Mouse (Mus musculus) midbrain, postnatal 0 days (tissue): ENCODE data around the gene Wscd2. TPM values are rescaled to one million over a fixed set of nuclear protein-coding genes. Genes with fewer than 3 reads are reported as not detected.
A peak's percentile ranks its signal among the peaks of the same experiment; 100 is the strongest.

Experiments
- ATAC-seq: fragments of 200-750 bp; cut with Nextera tagmentation; 2 replicates; pipeline ENCODE4 v1.8.0; 2017; ENCODE audit warnings: moderate number of reproducible peaks, mild to moderate bottlenecking, moderate TSS enrichment, moderate library complexity; ENCODE audit not compliant: low FRiP score
- DNase-seq: peaks from one replicate; pipeline ENCODE4 v3.0.0-alpha.2; 2015; ENCODE audit warnings: low spot score
- H3K27ac ChIP-seq: fragments of 300-500 bp; sonication (generic); 2 replicates; pipeline ENCODE4 v1.5.1; 2014; ENCODE audit warnings: low read depth, mild to moderate bottlenecking, low read length, mixed read lengths
- H3K27me3 ChIP-seq: fragments of 300-500 bp; sonication (generic); 2 replicates; pipeline ENCODE4 v1.6.1; 2014; ENCODE audit warnings: low read length, control low read depth, mixed read lengths; ENCODE audit not compliant: insufficient read depth
- H3K36me3 ChIP-seq: fragments of 300-500 bp; sonication (generic); 2 replicates; pipeline ENCODE4 v1.6.1; 2014; ENCODE audit warnings: low read length, control low read depth, mixed read lengths; ENCODE audit not compliant: insufficient read depth
- H3K4me1 ChIP-seq: fragments of 300-500 bp; sonication (generic); 2 replicates; pipeline ENCODE4 v1.6.1; 2014; ENCODE audit warnings: mild to moderate bottlenecking, control low read depth, antibody characterized with exemption, low read length, mixed read lengths; ENCODE audit not compliant: insufficient read depth
- H3K4me2 ChIP-seq: fragments of 300-500 bp; sonication (generic); 2 replicates; pipeline ENCODE4 v1.6.1; 2014; ENCODE audit warnings: low read depth, mild to moderate bottlenecking, low read length, mixed read lengths; ENCODE audit not compliant: poor library complexity, severe bottlenecking
- H3K4me3 ChIP-seq: fragments of 300-500 bp; sonication (generic); 2 replicates; pipeline ENCODE4 v1.5.1; 2014; ENCODE audit warnings: low read depth, mild to moderate bottlenecking, low read length, moderate library complexity
- H3K9ac ChIP-seq: fragments of 300-500 bp; sonication (generic); replicated peaks from 2 replicates; pipeline ENCODE4 v1.6.1; 2014; ENCODE audit warnings: mild to moderate bottlenecking, low read length, moderate library complexity, mixed read lengths; ENCODE audit not compliant: poor library complexity, severe bottlenecking
- H3K9me3 ChIP-seq: fragments of 300-500 bp; sonication (generic); 2 replicates; pipeline ENCODE4 v1.6.1; 2016; ENCODE audit warnings: low read length, control low read depth
- CTCF ChIP-seq: IDR thresholded peaks from 2 replicates; pipeline ENCODE4 v1.5.1; 2016; ENCODE audit warnings: antibody characterized with exemption, mild to moderate bottlenecking
- WGBS: fragments of 180-500 bp; shearing (Covaris S2); extraction: QIAGEN DNeasy Blood & Tissue Kit; methylation state at CpG from one replicate; pipeline ENCODE4 v1.1.7; 2014; 5-methylcytosine and 5-hydroxymethylcytosine counted together
- polyA plus RNA-seq: library from polyadenylated mRNA; unstranded; fragments of >200 nt; fragmentation: Nextera tagmentation; extraction: Ambion mirVana; gene quantifications from 2 replicates; pipeline ENCODE4 v1.2.1, GENCODE M21; 2015
- total RNA-seq: library from RNA; depleted of rRNA; stranded (reverse); fragments of >200 nt; gene quantifications from 2 replicates; pipeline ENCODE4 v1.2.3, GENCODE M21; 2014

Gene Wscd2
- total and polyA plus RNA-seq, 2 experiments from 2014 or later: 13.2 to 28.8 TPM

- Histone ChIP-seq H3K4me1 (no peaks in the 10 kb centered on the region), H3K27ac (no peak overlapping the region), H3K9me3 (no peaks in the 10 kb centered on the region), H3K4me3 (no peak overlapping the region), H3K27me3 (no peaks in the 10 kb centered on the region), H3K36me3 (peaks cover 6% of the 10 kb centered on the region), H3K4me2 (no peak overlapping the region), H3K9ac (no peak overlapping the region)
- DNase-seq: no peak
- WGBS: 76% methylated on average over 10 of the region's 10 CpGs
- no peak for TF ChIP-seq CTCF
- no peak for ATAC-seq
These were observed 75.1 kb downstream of the Wscd2 start for GRCm38 (mm10) chr5:113565101-113565854.

DNA sequence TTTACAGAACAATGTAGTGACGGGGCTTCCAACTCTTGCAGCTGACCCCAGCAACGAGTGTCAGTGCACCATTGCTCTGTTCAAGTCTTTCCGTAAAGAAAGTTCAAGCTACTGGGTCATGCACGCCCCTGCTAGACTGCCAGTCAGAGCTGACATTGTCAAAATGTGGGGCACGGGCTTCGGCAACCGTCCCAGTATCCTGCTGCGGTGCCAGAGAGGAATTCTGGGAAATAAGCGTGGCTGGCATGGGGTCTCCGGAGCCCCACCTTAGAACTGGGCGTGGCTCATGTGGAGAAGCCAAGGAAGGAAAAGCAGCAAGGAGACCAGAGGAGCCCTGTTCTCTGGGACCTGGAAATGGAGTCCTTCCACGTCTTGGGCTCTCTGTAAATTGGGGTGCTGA, 75.7 kb downstream of the Wscd2 start:
- DNase-seq: no peak
- no peak for TF ChIP-seq CTCF
- 69% methylated on average over 12 of the region's 12 CpGs for WGBS

GRCm38 (mm10) chr5:113570056-113570717, 80.1 kb downstream of the Wscd2 start:
- TF ChIP-seq CTCF: no peak
- Histone ChIP-seq H3K36me3 (peaks cover 15% of the 10 kb centered on the region; the same call in 1 of the 2 replicates), H3K9ac (no peak overlapping the region), H3K9me3 (no peaks in the 10 kb centered on the region), H3K4me1 (no peaks in the 10 kb centered on the region), H3K4me3 (no peak overlapping the region), H3K27ac (no peak overlapping the region), H3K4me2 (no peak overlapping the region), H3K27me3 (no peaks in the 10 kb centered on the region)
- ATAC-seq: no peak
- 53% methylated on average over 7 of the region's 7 CpGs for WGBS
- DNase-seq: no peak

More for the DNA sequence above, 75.7 kb downstream of the Wscd2 start:
- H3K27me3 ChIP-seq: no peaks in the 10 kb centered on the region
- H3K9me3 ChIP-seq: no peaks in the 10 kb centered on the region
- no peak overlapping the region for H3K4me2 ChIP-seq
- H3K4me3 ChIP-seq: no peak overlapping the region
- ATAC-seq: no peak
- H3K9ac ChIP-seq: no peak overlapping the region
- peaks cover 4% of the 10 kb centered on the region for H3K36me3 ChIP-seq
- H3K27ac ChIP-seq: no peak overlapping the region
- H3K4me1 ChIP-seq: no peaks in the 10 kb centered on the region

- H3K4me2 ChIP-seq: no peak overlapping the region
These were observed 87.4 kb downstream of the Wscd2 start for GRCm38 (mm10) chr5:113577555-113577954.

DNA sequence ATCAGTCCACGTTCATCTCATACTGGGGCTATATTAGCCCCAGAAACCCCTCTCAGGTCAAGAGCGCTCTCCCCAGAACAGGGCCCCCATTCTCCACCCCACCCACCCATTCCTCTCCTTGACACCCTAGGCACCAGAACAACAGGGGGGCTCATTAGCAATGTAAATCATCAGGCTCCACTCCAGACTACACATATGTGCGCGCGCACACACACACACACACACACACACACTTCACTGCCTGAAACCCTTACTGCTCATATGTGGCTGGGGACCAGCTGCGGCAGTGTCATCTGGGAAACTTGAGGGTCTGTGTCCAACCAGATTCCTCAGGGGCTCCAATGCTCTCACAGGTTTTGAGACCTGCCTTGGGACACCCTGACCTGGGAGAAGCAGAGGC, 88.3 kb downstream of the Wscd2 start:
- Histone ChIP-seq H3K4me3 (no peak overlapping the region), H3K9me3 (no peaks in the 10 kb centered on the region), H3K9ac (no peak overlapping the region), H3K4me1 (no peaks in the 10 kb centered on the region; the same call in 1 of the 2 replicates), H3K27ac (no peak overlapping the region), H3K36me3 (peaks cover 10% of the 10 kb centered on the region; the same call in 1 of the 2 replicates), H3K4me2 (no peak overlapping the region), H3K27me3 (no peaks in the 10 kb centered on the region)
- no peak for ATAC-seq
- TF ChIP-seq CTCF: no peak
- no peak for DNase-seq
- WGBS: 73% methylated on average over 6 of the region's 6 CpGs

More at GRCm38 (mm10) chr5:113577555-113577954, 87.4 kb downstream of the Wscd2 start:
- Histone ChIP-seq H3K4me1 (no peaks in the 10 kb centered on the region; the same call in 1 of the 2 replicates), H3K27ac (no peak overlapping the region), H3K36me3 (peaks cover 10% of the 10 kb centered on the region; the same call in 1 of the 2 replicates), H3K9me3 (no peaks in the 10 kb centered on the region), H3K9ac (0 out of 2 replicates have a peak overlapping the region, but pooled peaks have one; percentile 24), H3K27me3 (no peaks in the 10 kb centered on the region), H3K4me3 (no peak overlapping the region)
- ATAC-seq: no peak
- WGBS: 69% methylated on average over 7 of the region's 7 CpGs
- peak; percentile 64 for DNase-seq
- no peak for TF ChIP-seq CTCF

DNA sequence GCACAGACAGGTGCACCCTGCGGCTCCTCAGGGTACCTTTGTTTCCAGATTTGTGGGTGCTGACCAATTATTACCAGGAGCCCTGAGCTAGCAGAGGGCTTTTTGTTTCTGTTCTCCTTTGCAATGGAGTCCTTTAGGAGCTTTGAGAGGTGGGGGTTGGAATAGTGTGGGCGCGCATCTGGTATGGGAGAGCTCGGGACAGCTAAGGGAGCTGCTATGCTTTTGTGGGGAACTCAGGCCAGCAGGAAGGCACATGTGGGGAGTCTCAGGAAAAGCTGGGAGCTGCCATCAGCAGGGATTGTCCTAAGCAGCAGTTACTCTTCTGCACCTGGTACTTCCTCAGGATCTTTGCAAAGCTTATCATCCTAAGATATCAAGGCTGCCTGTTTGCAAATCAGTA, 89.0 kb downstream of the Wscd2 start:
- TF ChIP-seq CTCF: no peak
- Histone ChIP-seq H3K27me3 (no peaks in the 10 kb centered on the region), H3K9ac (no peak overlapping the region), H3K36me3 (peaks cover 7% of the 10 kb centered on the region; the same call in 1 of the 2 replicates), H3K4me3 (no peak overlapping the region), H3K4me2 (no peak overlapping the region), H3K9me3 (no peaks in the 10 kb centered on the region), H3K27ac (no peak overlapping the region), H3K4me1 (no peaks in the 10 kb centered on the region; the same call in 1 of the 2 replicates)
- ATAC-seq (no peak), DNase-seq (no peak)
- 81% methylated on average over 4 of the region's 4 CpGs for WGBS
